Mouse (Mus musculus): ENCODE results near the gene Med10.

DNA sequence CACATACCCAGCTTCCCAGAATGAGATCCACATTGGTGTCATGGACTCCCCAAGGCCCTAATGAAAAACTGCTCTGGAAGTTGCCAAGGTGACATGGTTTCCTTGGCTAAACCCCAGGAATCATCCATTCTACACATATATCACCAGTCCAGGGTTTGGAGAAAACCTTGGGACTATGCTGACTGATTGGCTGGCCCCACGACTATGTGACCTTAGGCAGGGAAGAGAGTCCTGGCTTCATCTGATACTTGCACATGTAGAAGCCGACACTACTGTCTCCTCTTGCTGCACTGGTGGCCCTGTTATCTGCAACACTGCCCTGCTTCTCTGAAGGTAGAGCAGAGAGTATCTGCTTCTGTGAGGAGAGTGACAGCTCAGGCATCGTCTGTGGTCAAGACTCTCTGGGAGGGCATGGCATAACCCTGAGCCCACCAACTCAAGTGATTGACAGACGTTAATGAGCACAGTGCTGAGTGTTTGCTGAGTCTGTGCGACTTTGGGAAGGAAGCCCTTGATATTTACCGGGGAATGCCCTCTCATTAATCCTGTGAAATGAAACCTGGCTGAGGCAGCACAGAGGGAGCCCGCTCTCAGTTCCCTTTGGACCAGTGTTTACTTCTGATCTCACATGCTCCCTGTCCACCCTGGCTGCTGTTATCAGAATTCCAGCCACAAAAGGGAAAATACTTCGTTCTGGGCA, 23.4 kb downstream of the Med10 start:
- TF ChIP-seq POLR2A (IDR thresholded peaks at IDR 0.05; ENCODE audit: low read depth, low read length) (no peak), CTCF (IDR thresholded peaks at IDR 0.05; ENCODE audit: borderline replicate concordance, insufficient read depth, low read length) (no peak)
